Mouse (Mus musculus): ENCODE results near the gene Stk11.

The Stk11 gene

GRCm38 (mm10) chr10:80115290-80115943 lies at the start of gene Stk11:
TSS of gene Stk11 (plus strand) at chr10:80115803.
- peak; percentile 100 for DNase-seq

- DNase-seq, result no peak
Measured at GRCm38 (mm10) chr10:80069251-80069650, 46.4 kb upstream of the Stk11 start.

GRCm38 (mm10) chr10:80069948-80070450 lies 45.6 kb upstream of the Stk11 start:
- no peak for DNase-seq

- peak; percentile 89 for DNase-seq
Measured at GRCm38 (mm10) chr10:80070837-80071515, 44.6 kb upstream of the Stk11 start.

- peak; percentile 67 for DNase-seq
Measured at GRCm38 (mm10) chr10:80071516-80071900, 44.1 kb upstream of the Stk11 start.

GRCm38 (mm10) chr10:80072623-80073489 lies 42.7 kb upstream of the Stk11 start:
- DNase-seq, result peak; percentile 68

GRCm38 (mm10) chr10:80074813-80075601 lies 40.6 kb upstream of the Stk11 start:
- peak; percentile 72 for DNase-seq

- no peak for DNase-seq
Measured at GRCm38 (mm10) chr10:80075924-80076323, 39.7 kb upstream of the Stk11 start.

GRCm38 (mm10) chr10:80076386-80076785 lies 39.2 kb upstream of the Stk11 start:
- no peak for DNase-seq

GRCm38 (mm10) chr10:80077312-80077711 lies 38.3 kb upstream of the Stk11 start:
- DNase-seq, result no peak

GRCm38 (mm10) chr10:80078366-80078765 lies 37.2 kb upstream of the Stk11 start:
- no peak for DNase-seq

- DNase-seq, result no peak
Measured at GRCm38 (mm10) chr10:80080396-80081070, 35.1 kb upstream of the Stk11 start.

- DNase-seq, result no peak
Measured at GRCm38 (mm10) chr10:80081075-80081474, 34.5 kb upstream of the Stk11 start.

GRCm38 (mm10) chr10:80084817-80085487 lies 30.7 kb upstream of the Stk11 start:
- peak; percentile 63 for DNase-seq

GRCm38 (mm10) chr10:80086847-80087246 lies 28.8 kb upstream of the Stk11 start:
- DNase-seq, result no peak

- no peak for DNase-seq
Measured at GRCm38 (mm10) chr10:80087483-80087882, 28.1 kb upstream of the Stk11 start.

- peak; percentile 64 for DNase-seq
Measured at GRCm38 (mm10) chr10:80089146-80089545, 26.5 kb upstream of the Stk11 start.

GRCm38 (mm10) chr10:80091527-80091926 lies 24.1 kb upstream of the Stk11 start:
- DNase-seq, result no peak

- DNase-seq, result no peak
Measured at GRCm38 (mm10) chr10:80092690-80093089, 22.9 kb upstream of the Stk11 start.

- DNase-seq, result no peak
Measured at GRCm38 (mm10) chr10:80094085-80094484, 21.5 kb upstream of the Stk11 start.

GRCm38 (mm10) chr10:80094684-80095083 lies 20.9 kb upstream of the Stk11 start:
- peak; percentile 75 for DNase-seq
